Mouse (Mus musculus): Measurements from ENCODE around the gene Slc8a3.

DNA sequence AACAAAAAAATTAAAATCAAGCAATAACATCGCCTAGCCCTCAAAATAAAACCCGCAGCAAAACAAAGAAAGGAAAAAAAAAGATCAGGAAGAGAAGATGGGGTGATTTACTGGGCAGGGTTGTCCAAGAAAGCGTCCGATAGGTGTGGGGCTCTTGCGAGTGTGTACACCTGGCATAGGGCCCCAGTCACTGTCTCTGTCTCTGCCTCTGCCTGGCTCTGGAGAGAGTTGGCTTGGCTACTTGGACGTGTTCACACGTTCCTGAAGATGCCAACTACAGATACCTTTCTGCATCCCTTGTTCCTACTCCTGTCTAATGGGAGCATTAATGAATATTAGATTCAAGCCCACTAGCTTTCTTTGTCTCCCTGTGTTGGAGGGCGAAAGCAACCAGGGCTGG lies 166.4 kb downstream of the Slc8a3 start:
- TF ChIP-seq CTCF (IDR thresholded peaks at IDR 0.05; ENCODE audit: extremely low read depth, insufficient read depth, low read length): no peak
- no peak for TF ChIP-seq POLR2A (IDR thresholded peaks at IDR 0.05; ENCODE audit: extremely low read depth, insufficient read depth, low read length)

Data from cortical plate, adult 2 months (tissue).